Mouse (Mus musculus) midbrain, embryonic 11.5 days (tissue): ENCODE measurements around the gene Ints5. TPM values are rescaled to one million over a fixed set of nuclear protein-coding genes. Genes with fewer than 3 reads are reported as not detected.
A peak's percentile ranks its signal among the peaks of the same experiment; 100 is the strongest.

Experiments used
- ATAC-seq: fragments of 200-750 bp; cut with Nextera tagmentation; 2 replicates; pipeline ENCODE4 v1.8.0; 2017; ENCODE audit warnings: moderate TSS enrichment, moderate library complexity; ENCODE audit not compliant: low FRiP score
- DNase-seq: peaks from one replicate; pipeline ENCODE4 v3.0.0; 2015; ENCODE audit warnings: low spot score; ENCODE audit errors: missing footprints
- H3K27ac ChIP-seq: fragments of 300-500 bp; sonication (generic); 2 replicates; pipeline ENCODE4 v1.5.1; 2014; ENCODE audit warnings: low read depth, low read length
- H3K27me3 ChIP-seq: fragments of 300-500 bp; sonication (generic); 2 replicates; pipeline ENCODE4 v1.6.1; 2014; ENCODE audit warnings: mild to moderate bottlenecking, low read length, moderate library complexity, mixed read lengths; ENCODE audit not compliant: control insufficient read depth, insufficient read depth
- H3K36me3 ChIP-seq: fragments of 300-500 bp; sonication (generic); 2 replicates; pipeline ENCODE4 v1.6.1; 2014; ENCODE audit warnings: mild to moderate bottlenecking, low read length, moderate library complexity, mixed read lengths; ENCODE audit not compliant: control insufficient read depth, insufficient read depth
- H3K4me1 ChIP-seq: fragments of 300-500 bp; sonication (generic); 2 replicates; pipeline ENCODE4 v1.6.1; 2014; ENCODE audit warnings: low read length; ENCODE audit not compliant: control insufficient read depth, insufficient read depth
- H3K4me2 ChIP-seq: fragments of 300-500 bp; sonication (generic); 2 replicates; pipeline ENCODE4 v1.6.1; 2014; ENCODE audit warnings: mild to moderate bottlenecking, moderate library complexity
- H3K4me3 ChIP-seq: fragments of 300-500 bp; sonication (generic); 2 replicates; pipeline ENCODE4 v1.5.1; 2014; ENCODE audit warnings: low read depth, low read length
- H3K9ac ChIP-seq: fragments of 300-500 bp; sonication (generic); 2 replicates; pipeline ENCODE4 v1.6.1; 2014; ENCODE audit warnings: low read length
- H3K9me3 ChIP-seq: fragments of 300-500 bp; sonication (generic); 2 replicates; pipeline ENCODE4 v1.6.1; 2016; ENCODE audit warnings: low read length; ENCODE audit not compliant: control insufficient read depth
- WGBS: fragments of 180-500 bp; shearing (Covaris S2); extraction: QIAGEN DNeasy Blood & Tissue Kit; methylation state at CpG from one replicate; pipeline ENCODE4 v1.1.7; 2014; 5-methylcytosine and 5-hydroxymethylcytosine counted together
- polyA plus RNA-seq: library from polyadenylated mRNA; unstranded; fragments of >200 nt; fragmentation: Nextera tagmentation; extraction: Ambion mirVana; gene quantifications from 2 replicates; pipeline ENCODE4 v1.2.1, GENCODE M21; 2014

Ints5 gene
- polyA plus RNA-seq, 1 experiment from 2014 or later = 33.3 TPM

DNA sequence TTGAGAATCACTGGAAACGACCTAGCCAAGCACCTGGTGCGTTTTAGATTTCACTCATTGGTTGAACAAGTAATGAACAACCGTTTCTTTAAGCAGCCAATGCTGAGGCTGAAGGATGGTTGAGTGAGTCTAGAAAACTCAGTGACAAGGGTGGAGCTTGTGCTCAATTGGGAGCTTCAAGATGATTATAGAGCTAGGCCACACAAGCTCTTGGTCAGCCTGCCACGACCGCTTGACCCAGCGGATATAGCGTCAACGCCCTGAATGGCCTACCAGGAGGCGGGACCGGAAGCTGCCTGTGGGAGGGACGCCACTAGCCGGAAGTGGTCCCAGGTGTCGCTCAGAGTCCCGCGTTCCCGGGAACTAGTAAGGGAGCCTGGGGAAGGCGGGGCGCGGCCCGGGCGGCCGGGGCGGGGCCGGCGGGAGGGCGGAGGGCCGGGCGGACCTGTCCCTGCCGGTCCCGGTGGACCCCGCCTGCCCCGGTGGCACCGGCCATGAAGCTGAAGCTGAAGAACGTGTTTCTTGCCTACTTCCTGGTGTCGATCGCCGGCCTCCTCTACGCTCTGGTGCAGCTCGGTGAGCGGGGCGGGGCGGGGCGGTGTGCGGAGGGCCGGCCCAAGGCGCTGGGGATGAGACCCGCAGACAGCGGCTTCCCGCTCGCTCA, 27.4 kb downstream of the Ints5 start, which contains the start of gene B3gat3:
Gene B3gat3 (plus strand): TSS at position 302 of the 664 bp plus-strand sequence.
- Histone ChIP-seq H3K4me1 (peaks cover 14% of the 10 kb centered on the region), H3K27ac (peak within 1 kb of the TSS; percentile 60), H3K4me3 (peak within 1 kb of the TSS; percentile 77), H3K36me3 (peaks cover 12% of the 10 kb centered on the region), H3K9ac (peak within 1 kb of the TSS; percentile 73), H3K9me3 (no peaks in the 10 kb centered on the region), H3K27me3 (no peaks in the 10 kb centered on the region), H3K4me2 (peak within 1 kb of the TSS; percentile 70)
- 4% methylated on average over 40 of the region's 50 CpGs for WGBS
- ATAC-seq = peak; percentile 99
- DNase-seq = peak; percentile 99

DNA sequence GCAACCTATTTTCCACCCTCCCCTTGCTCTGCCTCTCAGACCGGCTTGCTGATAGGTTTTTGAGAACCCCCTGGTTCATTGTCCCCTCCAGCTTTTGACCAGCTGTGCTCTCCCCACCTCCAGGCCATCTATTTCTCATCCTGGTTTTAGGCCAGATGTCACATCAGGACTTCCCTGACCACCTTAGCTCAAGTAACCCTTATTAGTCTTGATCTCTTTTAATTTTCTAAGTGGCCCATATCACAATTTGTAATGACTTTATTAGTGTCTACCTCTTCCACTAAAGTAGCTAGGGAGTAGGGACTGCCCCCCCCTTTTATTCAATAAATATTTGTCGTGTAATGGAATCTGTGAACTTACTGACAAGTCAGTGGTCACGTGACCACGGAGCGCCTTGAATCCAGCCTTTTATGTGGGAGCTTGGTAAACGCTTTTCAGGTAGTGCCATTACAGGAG, 28.1 kb downstream of the Ints5 start:
- Histone ChIP-seq H3K4me2 (peak overlapping the region; percentile 70), H3K36me3 (peaks cover 5% of the 10 kb centered on the region; the same call in 1 of the 2 replicates), H3K9me3 (no peaks in the 10 kb centered on the region), H3K9ac (peak overlapping the region; percentile 73), H3K27me3 (no peaks in the 10 kb centered on the region), H3K27ac (peak overlapping the region; percentile 60), H3K4me3 (peak overlapping the region; percentile 77), H3K4me1 (peaks cover 14% of the 10 kb centered on the region)
- ATAC-seq (peak; percentile 29; the same call in 1 of the 2 replicates), DNase-seq (no peak)
- 3% methylated on average over 6 of the region's 6 CpGs for WGBS

DNA sequence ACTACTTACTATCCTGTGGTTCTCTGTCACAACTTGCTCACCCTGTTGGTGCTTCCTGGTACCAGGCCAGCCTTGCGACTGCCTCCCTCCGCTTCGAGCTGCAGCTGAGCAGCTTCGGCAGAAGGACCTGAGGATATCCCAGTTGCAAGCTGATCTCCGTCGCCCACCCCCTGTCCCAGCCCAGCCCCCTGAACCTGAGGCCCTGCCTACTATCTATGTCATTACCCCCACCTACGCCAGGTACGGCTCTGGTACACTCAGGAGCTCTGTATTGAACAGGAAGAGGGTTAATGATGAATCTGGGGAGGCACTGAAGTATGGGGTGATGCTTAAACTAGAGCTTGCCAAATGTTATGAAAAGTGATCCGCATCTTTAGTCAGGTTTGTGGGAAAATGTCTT, 28.9 kb downstream of the Ints5 start:
- no peak overlapping the region for H3K4me2 ChIP-seq
- ATAC-seq = no peak
- H3K36me3 ChIP-seq = no peaks in the 10 kb centered on the region; the same call in 1 of the 2 replicates
- DNase-seq = no peak
- 81% methylated on average over 9 of the region's 9 CpGs for WGBS
- H3K27ac ChIP-seq = no peak overlapping the region
- H3K4me3 ChIP-seq = no peak overlapping the region
- H3K27me3 ChIP-seq = no peaks in the 10 kb centered on the region
- H3K9ac ChIP-seq = no peak overlapping the region
- peaks cover 14% of the 10 kb centered on the region for H3K4me1 ChIP-seq
- no peaks in the 10 kb centered on the region for H3K9me3 ChIP-seq

DNA sequence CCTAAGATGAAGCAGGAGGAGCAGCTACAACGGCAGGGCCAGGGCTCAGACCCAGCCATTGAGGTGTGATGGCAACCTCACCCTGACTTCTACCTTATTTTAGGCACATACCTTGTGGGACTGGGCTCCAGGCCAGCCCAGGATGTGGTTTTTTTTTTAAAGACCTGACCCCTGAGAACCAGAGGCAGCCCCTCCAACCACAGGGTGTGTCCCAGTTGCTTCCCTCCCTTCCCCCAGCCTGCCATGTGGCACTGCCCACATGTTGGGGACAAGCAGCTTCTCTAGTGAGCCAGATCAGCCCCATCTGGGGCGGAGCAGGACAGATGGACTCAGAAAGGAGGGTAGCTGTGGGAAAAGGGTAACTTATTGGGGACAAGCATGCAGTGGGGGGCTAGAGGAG, 34.0 kb downstream of the Ints5 start:
- no peak for ATAC-seq
- WGBS = 91% methylated on average over 2 of the region's 2 CpGs
- peaks cover 13% of the 10 kb centered on the region for H3K4me1 ChIP-seq

GRCm38 (mm10) chr19:8927891-8928525, 35.2 kb downstream of the Ints5 start:
- H3K9me3 ChIP-seq = no peaks in the 10 kb centered on the region
- no peaks in the 10 kb centered on the region; the same call in 1 of the 2 replicates for H3K36me3 ChIP-seq
- no peak overlapping the region for H3K4me2 ChIP-seq
- no peak overlapping the region for H3K9ac ChIP-seq
- peaks cover 13% of the 10 kb centered on the region for H3K4me1 ChIP-seq
- 87% methylated on average over 12 of the region's 12 CpGs for WGBS
- DNase-seq (no peak), ATAC-seq (no peak)
- no peaks in the 10 kb centered on the region for H3K27me3 ChIP-seq
- no peak overlapping the region for H3K4me3 ChIP-seq
- no peak overlapping the region for H3K27ac ChIP-seq

More for the DNA sequence above, 34.0 kb downstream of the Ints5 start:
- H3K27ac ChIP-seq = no peak overlapping the region
- no peaks in the 10 kb centered on the region for H3K9me3 ChIP-seq
- H3K27me3 ChIP-seq = no peaks in the 10 kb centered on the region
- no peak for DNase-seq
- H3K4me3 ChIP-seq = no peak overlapping the region
- H3K9ac ChIP-seq = no peak overlapping the region
- H3K4me2 ChIP-seq = no peak overlapping the region
- no peaks in the 10 kb centered on the region; the same call in 1 of the 2 replicates for H3K36me3 ChIP-seq

DNA sequence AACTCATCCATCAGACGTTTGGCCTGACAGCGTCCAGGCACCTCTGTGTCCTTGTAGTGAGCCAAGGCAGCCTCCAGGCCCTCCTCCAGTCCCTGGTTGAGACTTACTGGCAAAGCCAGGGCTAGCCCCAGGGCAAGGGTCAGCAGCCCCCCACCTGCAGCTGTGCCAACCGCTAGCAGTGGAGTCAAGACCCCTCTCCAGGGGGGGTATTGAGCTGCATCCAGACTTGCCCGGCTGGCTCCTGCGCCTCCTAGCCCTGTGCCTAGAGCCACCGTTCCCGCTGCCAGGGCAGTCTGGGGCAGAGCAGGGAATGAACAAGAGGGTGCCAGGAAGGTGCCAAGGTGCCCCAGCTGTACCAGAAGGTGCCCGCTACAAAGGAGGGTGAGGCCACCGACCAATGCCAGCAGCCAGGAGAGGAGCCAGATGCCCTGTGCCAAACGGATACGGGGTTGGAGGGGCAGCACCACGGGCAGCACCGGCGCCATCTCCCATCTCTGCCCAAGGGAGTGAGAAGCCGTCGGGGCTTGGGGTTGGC, 36.0 kb downstream of the Ints5 start:
- Histone ChIP-seq H3K4me2 (peak overlapping the region; percentile 81), H3K4me3 (peak overlapping the region; percentile 66), H3K9ac (peak overlapping the region; percentile 79; the same call in 1 of the 2 replicates), H3K27ac (no peak overlapping the region), H3K27me3 (no peaks in the 10 kb centered on the region), H3K4me1 (peaks cover 13% of the 10 kb centered on the region), H3K36me3 (no peaks in the 10 kb centered on the region; the same call in 1 of the 2 replicates), H3K9me3 (no peaks in the 10 kb centered on the region)
- 17% methylated on average over 16 of the region's 16 CpGs for WGBS
- peak; percentile 36 for ATAC-seq
- no peak for DNase-seq

DNA sequence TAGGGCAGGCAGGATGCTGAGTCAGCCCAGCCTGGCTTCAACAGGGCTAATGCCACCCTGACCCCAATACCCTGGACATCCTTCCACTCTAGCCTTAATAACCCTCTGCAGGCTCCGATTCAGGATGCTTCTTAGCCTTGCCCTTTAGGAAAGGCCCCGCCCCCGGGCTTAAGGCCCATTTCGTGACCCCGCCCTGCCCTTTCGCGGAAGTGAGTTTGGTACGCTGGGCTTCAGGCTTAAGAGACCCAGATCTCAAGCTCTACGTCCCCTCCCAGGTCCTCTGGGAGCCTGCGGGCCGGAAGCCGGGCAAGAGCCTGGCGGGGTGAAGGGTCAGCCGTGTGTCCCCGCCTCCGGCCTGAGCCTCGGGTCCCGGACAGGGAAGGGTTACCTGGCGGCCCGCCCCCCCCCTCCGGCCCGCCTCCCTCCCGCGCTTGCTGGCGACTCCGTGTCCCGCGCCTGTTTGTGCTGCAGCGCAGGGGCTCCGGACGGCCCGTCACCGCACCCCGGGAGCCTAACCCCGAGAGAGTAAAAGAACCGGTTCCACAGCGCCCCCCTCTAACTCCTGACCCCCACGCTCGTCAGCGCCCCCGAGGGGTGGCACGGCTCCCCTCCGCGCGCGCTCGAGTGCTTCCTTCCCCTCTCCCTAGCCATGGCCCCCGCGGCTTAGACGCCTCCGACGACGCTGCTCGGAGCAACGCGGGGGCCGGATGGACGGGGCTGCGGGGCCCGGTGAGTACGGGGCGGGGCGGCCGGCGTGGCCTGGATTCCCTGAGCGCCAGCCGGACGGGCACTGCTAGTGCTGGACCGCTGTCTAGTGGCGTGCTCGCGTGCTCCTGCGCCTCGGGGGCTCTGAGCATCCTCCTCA, 36.7 kb downstream of the Ints5 start, which contains the start of the genes Rom1 and Eml3:
Gene Rom1 (minus strand): TSS at position 133 of the 865 bp plus-strand sequence.
Gene Eml3 (plus strand): TSS at position 329 of the 865 bp plus-strand sequence.
- Histone ChIP-seq H3K27me3 (no peaks in the 10 kb centered on the region), H3K9me3 (no peaks in the 10 kb centered on the region), H3K36me3 (no peaks in the 10 kb centered on the region; the same call in 1 of the 2 replicates), H3K4me3 (peak within 1 kb of the TSS; percentile 66), H3K4me2 (peak within 1 kb of the TSS; percentile 81), H3K9ac (peak within 1 kb of the TSS; percentile 79), H3K4me1 (peaks cover 13% of the 10 kb centered on the region), H3K27ac (peak within 1 kb of the TSS; percentile 44)
- ATAC-seq = peak; percentile 81
- WGBS = under 1% methylated on average over 66 of the region's 74 CpGs
- DNase-seq = peak; percentile 97

- 19% methylated on average over 11 of the region's 11 CpGs for WGBS
- H3K4me1 ChIP-seq = peaks cover 13% of the 10 kb centered on the region
- ATAC-seq (no peak), DNase-seq (peak; percentile 90)
- peak overlapping the region; percentile 79 for H3K9ac ChIP-seq
- peak overlapping the region; percentile 66 for H3K4me3 ChIP-seq
- no peaks in the 10 kb centered on the region for H3K9me3 ChIP-seq
- no peak overlapping the region for H3K27ac ChIP-seq
- H3K4me2 ChIP-seq = peak overlapping the region; percentile 81
- no peaks in the 10 kb centered on the region for H3K27me3 ChIP-seq
- H3K36me3 ChIP-seq = no peaks in the 10 kb centered on the region; the same call in 1 of the 2 replicates
These were observed 37.3 kb downstream of the Ints5 start for GRCm38 (mm10) chr19:8930117-8930516.
